Mouse (Mus musculus) bone marrow, adult 2 months (tissue): ENCODE measurements around the gene Chrng. TPM values are rescaled to one million over a fixed set of nuclear protein-coding genes. Genes with fewer than 3 reads are reported as not detected.

Experiments used
- H3K27ac ChIP-seq: fragments of 200-500 bp; 2 replicates; pipeline ENCODE4 v1.5.1; 2012; ENCODE audit warnings: low read depth, mild to moderate bottlenecking, control low read depth, inconsistent platforms, low read length; ENCODE audit not compliant: control insufficient read depth, poor library complexity, insufficient read depth
- H3K4me1 ChIP-seq: fragments of 200-500 bp; 2 replicates; pipeline ENCODE4 v1.6.1; 2011; ENCODE audit warnings: low read length; ENCODE audit not compliant: control insufficient read depth, insufficient read depth
- H3K4me3 ChIP-seq: fragments of 200-500 bp; replicated peaks from 2 replicates; pipeline ENCODE3; 2011; ENCODE audit warnings: mild to moderate bottlenecking, low read depth, low read length, control low read depth; ENCODE audit not compliant: control insufficient read depth
- CTCF ChIP-seq: fragments of 200-500 bp; IDR thresholded peaks from 2 replicates; pipeline ENCODE4 v1.5.1; 2011; ENCODE audit warnings: low read length, control low read depth; ENCODE audit not compliant: control insufficient read depth, insufficient read depth
- POLR2A ChIP-seq: fragments of 200-500 bp; IDR thresholded peaks from 2 replicates; pipeline ENCODE4 v1.6.1; 2011; ENCODE audit warnings: low read depth, mild to moderate bottlenecking, control low read depth, low read length, borderline replicate concordance; ENCODE audit not compliant: control insufficient read depth
- WGBS: fragments of 180-500 bp; shearing (Covaris S2); methylation state at CpG from one replicate; pipeline ENCODE4 v1.1.7; 2018; 5-methylcytosine and 5-hydroxymethylcytosine counted together
- polyA plus RNA-seq: library from polyadenylated mRNA; stranded (reverse); fragments of >200 nt; gene quantifications from 2 replicates; pipeline ENCODE4 v1.2.4, GENCODE M21; 2011; ENCODE audit warnings: low replicate concordance; ENCODE audit not compliant: missing spikeins, insufficient read depth, insufficient read length

Chrng gene
- polyA plus RNA-seq, 1 experiment = not detected

DNA sequence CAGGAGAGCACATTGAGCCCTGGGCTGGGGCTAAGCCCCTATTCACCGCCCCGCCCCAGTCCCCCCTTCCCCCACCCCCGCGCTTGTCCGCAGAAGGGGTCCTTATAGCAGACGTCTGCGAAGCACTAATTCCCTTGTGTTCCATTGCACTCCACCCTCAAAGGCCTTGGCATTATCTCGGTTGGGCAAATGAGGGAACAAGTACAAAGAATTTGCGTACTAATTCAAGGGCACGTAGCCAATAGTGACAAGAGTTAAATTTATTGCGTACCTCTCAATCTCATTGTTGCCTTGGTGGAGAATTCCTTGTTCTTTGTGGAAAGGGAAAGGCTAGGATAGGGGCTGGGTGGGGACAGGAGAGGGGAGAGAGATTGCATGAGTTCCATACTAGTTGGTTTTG lies 53.2 kb downstream of the Chrng start:
- Histone ChIP-seq H3K4me3 (no peak overlapping the region), H3K4me1 (no peaks in the 10 kb centered on the region), H3K27ac (no peak overlapping the region)
- 67% methylated on average over 11 of the region's 11 CpGs for WGBS
- TF ChIP-seq POLR2A = no peak
- TF ChIP-seq CTCF = no peak

DNA sequence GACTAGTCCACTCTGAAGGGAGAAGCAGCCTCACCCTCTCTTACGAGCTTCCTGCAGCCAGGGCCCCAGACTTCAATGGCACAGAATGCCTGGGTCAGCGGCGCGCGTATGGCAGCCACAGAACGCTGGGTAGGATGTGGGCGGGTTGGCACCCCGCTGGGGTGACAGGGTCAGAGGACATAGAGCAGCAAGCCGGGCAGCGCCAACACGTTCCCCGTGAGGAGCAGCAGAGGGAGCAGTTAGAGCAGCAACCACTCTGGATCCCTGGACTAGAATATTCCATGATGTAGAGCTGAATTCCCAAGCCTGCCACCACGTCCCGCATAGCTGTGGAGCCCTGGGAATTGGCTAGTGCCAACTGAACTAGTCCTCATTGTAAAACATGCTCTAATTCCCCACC lies 54.0 kb downstream of the Chrng start:
- 6% methylated on average over 14 of the region's 14 CpGs for WGBS
- TF ChIP-seq CTCF (no peak), POLR2A (no peak)
- Histone ChIP-seq H3K4me1 (no peaks in the 10 kb centered on the region), H3K4me3 (no peak overlapping the region), H3K27ac (no peak overlapping the region)

DNA sequence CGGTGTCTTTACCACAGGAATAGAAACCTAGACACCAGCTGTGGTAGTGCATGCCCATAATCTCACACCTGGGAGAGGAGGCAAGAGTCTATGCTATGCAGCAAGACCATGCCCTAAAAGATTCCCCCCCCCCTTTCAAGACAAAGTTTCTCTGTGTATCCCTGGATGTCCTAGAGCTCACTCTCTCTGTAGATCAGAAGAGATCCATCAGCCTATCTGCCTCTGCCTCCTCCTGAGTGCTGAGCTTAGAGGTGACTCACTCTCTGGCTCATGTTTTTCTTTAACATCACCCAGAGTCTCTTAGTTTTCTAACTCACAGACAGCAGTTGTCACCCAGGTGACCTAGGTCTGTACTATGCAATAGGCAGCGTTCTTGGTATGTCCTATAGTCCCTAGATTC lies 54.9 kb downstream of the Chrng start:
- 49% methylated on average over 2 of the region's 2 CpGs for WGBS
- no peaks in the 10 kb centered on the region for H3K4me1 ChIP-seq
- no peak overlapping the region for H3K4me3 ChIP-seq
- TF ChIP-seq POLR2A = no peak
- TF ChIP-seq CTCF = no peak
- H3K27ac ChIP-seq = no peak overlapping the region

Other genes with a start within 250 kb of the Chrng start
- gene Alppl2, start 114.7 kb upstream of the Chrng start, polyA plus RNA-seq = not detected in 2 replicates
- not detected in 2 replicates for gene Alpi, start 103.1 kb upstream of the Chrng start, polyA plus RNA-seq
- gene Akp3, start 79.7 kb upstream of the Chrng start, polyA plus RNA-seq = not detected in 2 replicates
- gene Ecel1, start 48.1 kb upstream of the Chrng start, polyA plus RNA-seq = not detected in 2 replicates
- not detected in 2 replicates for gene Prss56, start 21.3 kb upstream of the Chrng start, polyA plus RNA-seq
- not detected in 2 replicates for gene Chrnd, start 14.1 kb upstream of the Chrng start, polyA plus RNA-seq
- gene Eif4e2, start 9.3 kb downstream of the Chrng start, polyA plus RNA-seq = 47.4 and 67.2 TPM in 2 replicates
- gene Efhd1, start 59.7 kb downstream of the Chrng start, polyA plus RNA-seq = not detected in 2 replicates
- 39.0 and 95.1 TPM in 2 replicates for gene Gigyf2, start 122.3 kb downstream of the Chrng start, polyA plus RNA-seq
- not detected in 2 replicates for gene Kcnj13, start 190.1 kb downstream of the Chrng start, polyA plus RNA-seq